Mouse (Mus musculus): ENCODE measurements at regions not wholly inside any gene's neighbourhood (a gene's known extent, or its start where the extent isn't known, plus 50 kb on each side); places are given as distances from the start of the nearest gene placed in this dataset.

DNA sequence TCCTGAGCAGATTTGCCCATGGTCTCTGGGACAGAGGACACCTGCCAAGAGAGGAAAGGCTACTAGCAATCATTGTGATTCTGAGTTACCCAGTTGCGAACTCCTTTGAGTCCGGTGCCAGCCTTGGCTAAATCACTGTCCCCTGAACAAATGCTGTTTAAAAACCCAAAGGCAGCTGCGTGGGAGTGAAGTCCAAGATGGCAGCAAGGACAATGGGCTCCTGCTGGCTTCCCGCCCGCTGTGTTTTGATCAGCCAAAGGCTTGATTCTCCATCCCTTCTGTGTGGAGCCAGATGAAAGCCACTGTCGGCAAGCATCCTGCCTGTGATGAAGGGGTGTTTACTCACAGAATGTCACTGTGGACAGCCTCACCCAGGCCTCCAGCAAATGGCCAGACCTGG lies 111.4 kb downstream of the E030025P04Rik start:
- Histone ChIP-seq H3K27me3 (replicated peaks; ENCODE audit: low read depth, poor library complexity, severe bottlenecking) (peaks cover 22% of the 10 kb centered on the region), H3K27ac (replicated peaks) (no peak overlapping the region), H3K9me3 (no peaks in the 10 kb centered on the region), H3K4me3 (no peak overlapping the region), H3K36me3 (replicated peaks) (no peaks in the 10 kb centered on the region), H3K4me1 (0 out of 2 replicates have a peak, but pooled peaks cover 4% of the 10 kb centered on the region)
- 43% methylated on average over 6 of the region's 6 CpGs for WGBS
- peak; percentile 8 for DNase-seq (ENCODE audit: low spot score)

DNA sequence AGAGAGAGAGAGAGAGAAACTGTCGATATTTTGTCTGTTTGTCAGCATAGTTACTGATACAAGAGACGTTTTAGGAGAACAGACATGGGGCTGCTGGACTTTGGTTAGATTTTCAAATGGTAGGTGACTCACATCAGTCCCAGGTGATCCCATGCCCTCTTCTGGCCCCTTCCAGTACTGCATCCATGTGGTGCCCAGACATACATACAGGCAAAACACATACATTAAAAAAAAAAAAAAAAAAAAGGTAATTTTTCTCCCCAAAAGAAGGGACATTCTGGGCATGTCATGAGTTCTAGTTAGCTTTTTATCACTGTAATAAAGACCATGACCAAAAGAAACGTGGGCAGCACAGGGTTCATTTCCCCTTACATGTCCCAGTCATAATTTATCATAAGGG lies 110.3 kb downstream of the Axin2 start:
- no peak overlapping the region for H3K27ac ChIP-seq (replicated peaks)
- H3K4me3 ChIP-seq: no peak overlapping the region
- peaks cover 22% of the 10 kb centered on the region for H3K27me3 ChIP-seq (replicated peaks; ENCODE audit: low read depth, poor library complexity, severe bottlenecking)
- DNase-seq (ENCODE audit: low spot score): peak; percentile 82
- H3K36me3 ChIP-seq (replicated peaks): no peaks in the 10 kb centered on the region
- H3K9me3 ChIP-seq: no peaks in the 10 kb centered on the region
- H3K4me1 ChIP-seq: 0 out of 2 replicates have a peak, but pooled peaks cover 4% of the 10 kb centered on the region
- WGBS: 29% methylated on average over 3 of the region's 3 CpGs

DNA sequence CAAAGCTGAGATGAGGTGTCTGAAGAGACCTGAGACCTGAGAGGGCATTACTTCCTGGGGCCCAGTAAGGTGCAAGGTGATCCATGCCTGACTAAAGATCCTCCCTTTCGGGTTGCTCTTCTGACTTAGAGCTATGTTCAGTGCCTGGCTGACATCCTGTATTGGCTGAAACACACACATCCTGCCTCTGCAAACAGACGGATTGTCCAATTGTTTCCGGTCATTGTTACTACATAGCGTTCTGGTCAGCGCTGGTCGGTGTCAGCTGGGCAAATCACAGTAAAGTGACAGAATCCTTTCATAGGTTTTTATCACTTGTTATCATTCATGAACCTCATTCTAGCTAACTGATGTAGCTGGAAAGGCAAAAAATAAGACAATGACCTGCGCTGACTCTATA lies 109.7 kb downstream of the Axin2 start:
- 0 out of 2 replicates have a peak, but pooled peaks cover 4% of the 10 kb centered on the region for H3K4me1 ChIP-seq
- no peak overlapping the region for H3K4me3 ChIP-seq
- DNase-seq (ENCODE audit: low spot score): no peak
- peaks cover 22% of the 10 kb centered on the region for H3K27me3 ChIP-seq (replicated peaks; ENCODE audit: low read depth, poor library complexity, severe bottlenecking)
- WGBS: 79% methylated on average over 7 of the region's 7 CpGs
- H3K9me3 ChIP-seq: no peaks in the 10 kb centered on the region
- H3K27ac ChIP-seq (replicated peaks): no peak overlapping the region
- H3K36me3 ChIP-seq (replicated peaks): no peaks in the 10 kb centered on the region

DNA sequence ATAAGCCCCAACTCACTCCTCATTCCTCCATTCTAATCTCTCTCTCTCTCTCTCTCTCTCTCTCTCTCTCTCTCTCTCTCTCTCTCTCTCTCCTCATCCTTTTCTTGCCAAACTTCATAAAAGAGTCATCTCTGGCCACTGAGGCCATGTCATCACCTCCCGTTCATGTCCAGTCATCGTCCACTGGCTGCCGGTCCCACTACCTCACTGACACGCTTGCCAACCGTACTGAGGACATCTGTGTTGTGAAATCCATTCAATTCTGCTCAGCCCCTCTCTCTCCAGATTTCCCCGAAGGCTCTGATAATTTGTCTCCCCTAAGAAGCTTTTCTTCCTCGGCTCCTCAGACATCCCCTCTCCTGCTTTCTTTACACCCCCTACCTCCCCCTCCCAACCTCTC lies 94.7 kb downstream of the Axin2 start:
- no peaks in the 10 kb centered on the region for H3K27me3 ChIP-seq (replicated peaks; ENCODE audit: low read depth, poor library complexity, severe bottlenecking)
- H3K4me1 ChIP-seq: no peaks in the 10 kb centered on the region
- WGBS: 80% methylated on average over 7 of the region's 7 CpGs
- H3K27ac ChIP-seq (replicated peaks): no peak overlapping the region
- no peak overlapping the region for H3K4me3 ChIP-seq
- no peaks in the 10 kb centered on the region for H3K36me3 ChIP-seq (replicated peaks)
- no peaks in the 10 kb centered on the region for H3K9me3 ChIP-seq
- DNase-seq (ENCODE audit: low spot score): no peak

DNA sequence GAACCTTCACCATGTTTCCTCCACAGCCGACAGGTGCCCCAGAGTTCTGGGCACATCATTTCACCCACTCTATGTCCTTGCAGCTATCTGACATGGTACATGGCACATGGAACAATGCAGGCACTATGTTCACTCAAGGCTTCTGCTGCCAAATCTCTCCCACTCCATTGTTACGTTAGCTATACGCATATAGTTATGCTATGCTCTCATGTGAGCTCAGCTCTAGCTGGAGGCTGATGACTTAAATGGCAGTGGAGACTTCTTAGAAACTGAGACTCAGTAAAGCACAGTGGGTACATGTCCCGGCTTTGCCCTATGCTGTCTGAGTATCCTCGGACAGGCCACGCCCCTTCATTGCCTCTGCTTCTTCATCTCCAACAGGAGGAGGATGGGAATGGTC lies 91.0 kb downstream of the Axin2 start:
- H3K36me3 ChIP-seq (replicated peaks): no peaks in the 10 kb centered on the region
- 92% methylated on average over 6 of the region's 6 CpGs for WGBS
- no peak for DNase-seq (ENCODE audit: low spot score)

DNA sequence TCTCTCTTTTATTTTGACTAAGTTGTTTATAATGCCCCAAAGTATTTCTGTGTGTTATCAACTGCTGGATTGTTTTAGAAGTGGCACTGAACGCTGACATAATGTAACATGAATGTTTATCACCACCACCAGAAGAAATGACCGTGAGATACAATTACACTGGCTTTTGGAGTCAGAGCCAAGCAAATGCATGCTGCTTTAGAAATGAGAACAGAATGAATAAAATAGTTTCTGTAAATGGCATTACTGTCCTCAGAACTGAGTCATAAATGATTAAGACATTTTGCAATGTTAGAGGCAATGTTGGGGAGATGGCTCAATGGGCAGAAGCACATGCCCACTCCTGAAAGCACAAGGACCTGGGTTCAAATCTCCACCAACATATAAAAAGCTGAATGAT lies 88.7 kb downstream of the Axin2 start:
- Histone ChIP-seq H3K27me3 (replicated peaks; ENCODE audit: low read depth, poor library complexity, severe bottlenecking) (no peaks in the 10 kb centered on the region), H3K36me3 (replicated peaks) (no peaks in the 10 kb centered on the region), H3K9me3 (peaks cover 7% of the 10 kb centered on the region; the same call in 1 of the 2 replicates), H3K4me3 (no peak overlapping the region), H3K27ac (replicated peaks) (no peak overlapping the region), H3K4me1 (no peaks in the 10 kb centered on the region)
- 92% methylated on average over 2 of the region's 2 CpGs for WGBS
- DNase-seq (ENCODE audit: low spot score): no peak

More for the DNA sequence above, 91.0 kb downstream of the Axin2 start:
- no peaks in the 10 kb centered on the region for H3K4me1 ChIP-seq
- H3K9me3 ChIP-seq: 0 out of 2 replicates have a peak, but pooled peaks cover 1% of the 10 kb centered on the region
- no peak overlapping the region for H3K27ac ChIP-seq (replicated peaks)
- H3K4me3 ChIP-seq: no peak overlapping the region
- H3K27me3 ChIP-seq (replicated peaks; ENCODE audit: low read depth, poor library complexity, severe bottlenecking): no peaks in the 10 kb centered on the region

DNA sequence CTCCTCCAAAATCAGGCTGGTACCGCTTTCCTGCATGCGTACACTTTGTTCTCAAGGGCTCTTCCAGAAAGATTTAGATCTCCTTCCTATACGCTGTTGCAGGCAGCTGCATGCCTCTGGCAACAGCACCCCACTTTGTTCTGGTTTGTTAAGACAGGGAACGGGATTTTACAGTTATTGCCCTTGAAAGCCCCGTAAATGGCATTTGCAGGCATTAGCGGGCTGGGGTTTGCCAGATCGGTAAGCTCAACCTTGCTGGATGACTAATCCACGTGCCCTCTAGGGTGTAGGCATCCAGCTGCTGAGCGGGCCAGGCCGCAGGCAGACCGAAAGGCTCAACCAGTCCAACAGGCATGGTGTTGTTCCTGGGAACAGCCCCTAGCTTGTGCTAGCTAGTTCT lies 85.5 kb downstream of the Axin2 start:
- H3K4me3 ChIP-seq: no peak overlapping the region
- no peak for DNase-seq (ENCODE audit: low spot score)
- 92% methylated on average over 11 of the region's 11 CpGs for whole genome bisulfite sequencing
- no peaks in the 10 kb centered on the region for H3K27me3 ChIP-seq (replicated peaks; ENCODE audit: low read depth, poor library complexity, severe bottlenecking)
- peaks cover 19% of the 10 kb centered on the region for H3K9me3 ChIP-seq
- H3K36me3 ChIP-seq (replicated peaks): no peaks in the 10 kb centered on the region
- H3K27ac ChIP-seq (replicated peaks): no peak overlapping the region
- H3K4me1 ChIP-seq: no peaks in the 10 kb centered on the region

Measured in embryonic facial prominence, embryonic 10.5 days (tissue).